Mouse (Mus musculus) urinary bladder, postnatal 4 days (tissue): ENCODE data around the gene Ttc16.

ENCODE experiments used
- DNase-seq, 2 experiments: peaks; one replicate each; pipeline ENCODE4 v3.0.0; 2021 to 2022; ENCODE audit warnings: low spot score in 2 of 2

Ttc16 gene

DNA sequence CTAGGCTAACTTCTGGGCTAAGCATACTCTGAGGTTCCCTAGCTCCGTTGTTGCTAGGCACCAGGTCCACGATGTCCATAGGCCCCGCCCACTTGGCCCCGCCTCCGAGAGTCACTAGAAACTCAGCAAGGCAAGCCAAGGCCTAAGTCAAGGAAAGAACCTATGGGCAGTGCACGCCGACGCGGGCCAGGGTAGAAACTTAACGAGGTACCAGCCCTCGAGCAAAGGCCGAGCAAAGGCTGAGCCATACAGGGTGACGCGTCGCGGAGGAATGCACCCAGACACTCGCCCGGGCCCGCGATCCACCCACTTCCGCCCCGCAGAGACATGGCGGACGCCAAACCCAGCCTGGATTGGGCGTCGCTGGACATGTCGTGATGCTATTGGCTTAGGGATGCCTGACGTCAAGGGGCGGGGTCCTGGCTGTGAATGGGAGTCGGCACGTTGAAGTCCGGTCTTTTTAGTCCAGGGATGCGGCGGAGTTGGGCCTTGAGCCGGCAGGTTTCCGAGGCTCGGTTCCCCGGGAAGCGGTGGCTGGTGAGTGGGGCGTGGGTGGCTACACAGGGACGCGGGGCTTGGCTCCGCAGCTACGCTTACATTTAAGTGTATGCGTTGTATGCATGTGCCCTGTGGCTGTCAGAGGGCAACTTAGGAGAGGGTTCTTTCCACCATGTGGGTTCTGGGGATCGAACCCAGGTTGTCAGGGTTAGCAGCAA, at the start of gene Ttc16, which contains the start of gene Ptrh1:
Ttc16 (minus strand) TSS at position 275 of the 716 bp plus-strand sequence.
Ptrh1 (plus strand) TSS at position 428 of the 716 bp plus-strand sequence.
- DNase-seq = peak; percentile 96 to 98

- no peak for DNase-seq
Observed at GRCm38 (mm10) chr2:32824778-32825177, 49.3 kb upstream of the Ttc16 start.

- DNase-seq = no peak
Observed at GRCm38 (mm10) chr2:32824181-32824580, 48.7 kb upstream of the Ttc16 start.

DNA sequence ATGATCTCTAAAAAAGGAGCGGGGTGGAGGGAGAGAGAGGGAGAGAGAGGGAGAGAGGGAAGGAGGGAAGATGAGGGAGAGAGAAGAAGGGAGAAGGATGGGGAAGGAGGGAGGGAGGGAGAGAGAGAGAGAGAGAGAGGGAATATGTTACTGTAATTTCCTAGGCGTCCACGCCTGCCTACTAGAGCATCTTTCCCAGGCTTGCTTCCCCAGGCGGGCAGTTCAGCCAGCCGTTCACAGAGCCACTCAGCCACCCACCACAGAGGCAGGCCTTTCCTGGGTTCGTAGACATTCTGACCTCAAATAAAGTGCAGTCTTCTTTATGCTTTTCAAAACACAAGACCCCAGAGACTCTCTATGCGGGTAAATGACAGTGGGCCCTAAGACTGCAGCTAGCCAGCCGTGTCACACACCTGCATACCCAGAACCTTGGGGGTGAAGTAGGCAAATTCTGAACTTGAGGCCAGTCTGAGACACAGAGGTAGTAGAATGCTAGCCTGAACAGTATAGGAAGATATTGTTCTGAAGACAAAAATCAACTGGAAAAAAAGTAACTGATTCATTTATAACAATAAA, 48.2 kb upstream of the Ttc16 start:
- no peak for DNase-seq

- no peak for DNase-seq
Observed at GRCm38 (mm10) chr2:32823153-32823552, 47.7 kb upstream of the Ttc16 start.

GRCm38 (mm10) chr2:32822643-32823042, 47.2 kb upstream of the Ttc16 start:
- no peak for DNase-seq

GRCm38 (mm10) chr2:32821041-32821802, 45.8 kb upstream of the Ttc16 start:
- DNase-seq = no peak

DNA sequence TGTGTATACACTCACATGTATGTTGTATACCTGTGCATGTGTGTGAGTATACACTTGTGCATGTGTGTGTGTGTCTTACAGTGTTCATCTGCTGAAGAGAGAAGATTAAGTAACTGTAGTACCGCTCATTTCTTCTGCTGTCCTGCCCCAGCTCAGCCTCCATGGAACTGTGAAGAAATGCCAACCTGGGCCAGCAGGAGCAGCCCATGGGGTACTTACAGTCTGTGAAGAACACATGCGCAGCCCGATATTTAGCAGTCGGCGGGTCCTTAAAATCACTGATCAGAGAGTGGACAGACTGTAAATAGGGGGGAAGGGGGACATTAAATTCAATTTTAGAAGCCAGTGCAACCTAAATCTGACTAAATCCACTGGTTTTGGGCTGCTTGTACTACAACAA, 42.8 kb upstream of the Ttc16 start:
- no peak for DNase-seq

GRCm38 (mm10) chr2:32817589-32817988, 42.2 kb upstream of the Ttc16 start:
- no peak for DNase-seq

DNA sequence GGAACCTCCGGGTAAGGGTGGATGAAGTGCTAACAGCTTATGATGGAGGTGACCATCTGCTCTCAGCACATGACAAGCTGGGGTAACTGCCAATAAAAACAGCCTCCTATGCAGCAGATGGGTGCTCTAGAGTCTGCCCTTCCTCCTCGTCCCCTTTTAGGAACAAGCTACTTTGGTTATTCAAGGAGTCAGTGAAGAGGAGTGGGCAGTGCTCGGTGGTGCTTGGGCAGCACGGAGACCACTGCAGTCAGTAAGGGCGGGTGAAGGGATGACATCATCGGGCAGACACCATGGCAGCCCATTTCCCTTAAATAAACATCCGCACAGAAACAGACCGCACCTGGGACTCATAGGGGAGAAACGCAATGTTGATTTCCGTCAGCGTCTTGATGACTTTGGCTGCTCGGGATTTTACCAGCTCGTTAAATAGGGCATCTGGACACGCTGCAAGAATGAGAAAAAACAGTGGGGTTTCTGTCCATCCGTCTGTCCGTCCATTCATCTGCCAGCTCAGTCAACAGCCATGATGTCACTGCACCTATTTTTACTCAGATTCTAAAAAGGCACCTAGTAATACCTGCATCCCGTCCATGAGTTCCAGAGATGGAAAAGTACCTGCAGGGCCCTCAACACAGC, 41.6 kb upstream of the Ttc16 start:
- no peak for DNase-seq

- no peak for DNase-seq
Observed at GRCm38 (mm10) chr2:32816497-32816896, 41.1 kb upstream of the Ttc16 start.

DNA sequence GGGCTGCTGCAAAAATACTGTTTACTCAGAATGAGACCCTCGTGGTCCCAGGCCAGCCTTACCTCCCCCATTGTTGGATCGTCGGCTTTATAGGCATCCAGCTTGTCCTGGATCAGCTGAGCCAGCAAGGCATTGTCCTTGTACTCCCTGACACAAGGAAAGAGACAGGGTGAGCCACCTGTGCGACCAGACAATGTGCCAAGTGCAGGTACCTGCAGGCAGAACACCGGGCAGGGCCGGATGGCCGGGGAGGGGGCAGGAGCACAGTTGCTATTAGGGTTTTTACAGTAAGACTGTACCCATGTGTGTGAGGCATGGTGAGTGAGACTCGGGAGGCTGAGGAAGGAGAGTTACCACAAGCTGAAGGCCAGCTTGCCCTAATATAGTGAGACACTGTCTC, 36.5 kb upstream of the Ttc16 start:
- DNase-seq = no peak

- no peak for DNase-seq
Observed at GRCm38 (mm10) chr2:32808816-32809566, 33.6 kb upstream of the Ttc16 start.

GRCm38 (mm10) chr2:32798251-32798962, 23.0 kb upstream of the Ttc16 start:
- DNase-seq = no peak

DNA sequence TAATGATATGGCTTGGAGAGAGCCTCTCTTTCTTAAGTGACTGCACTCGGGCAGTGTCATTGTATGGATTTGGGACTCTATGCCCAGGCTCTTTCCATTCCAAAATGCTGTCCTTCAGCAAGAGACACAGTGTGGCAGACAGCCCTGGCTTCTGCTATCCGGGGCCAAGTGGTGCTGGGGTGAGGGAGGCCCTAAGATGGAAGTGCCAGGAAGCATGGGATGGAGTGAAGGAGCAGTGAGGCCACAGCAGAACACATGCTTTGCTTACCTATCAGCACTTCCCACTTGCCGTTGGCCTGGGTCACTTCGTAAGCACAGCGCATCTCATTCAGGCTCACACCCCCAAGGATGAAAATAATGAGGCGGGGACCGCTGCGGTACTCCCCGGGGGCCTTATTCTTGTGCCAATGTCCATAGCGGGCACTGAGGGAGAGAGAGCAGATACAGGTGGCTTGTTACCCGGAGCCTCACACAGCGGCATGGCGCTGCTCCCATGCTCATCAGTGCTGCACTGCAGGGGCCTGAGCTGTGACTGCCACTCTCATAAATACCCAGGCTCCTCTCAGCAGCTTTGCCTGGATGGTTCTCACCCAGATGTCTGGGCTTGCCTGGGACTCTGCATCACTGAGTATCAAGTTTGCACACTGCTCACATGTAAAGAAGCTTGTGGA, 20.4 kb upstream of the Ttc16 start:
- DNase-seq = no peak

- peak in 1 of 2 experiments; percentile 52 for DNase-seq
Observed at GRCm38 (mm10) chr2:32791297-32791696, 15.9 kb upstream of the Ttc16 start.

GRCm38 (mm10) chr2:32788581-32788980, 13.1 kb upstream of the Ttc16 start:
- no peak for DNase-seq

GRCm38 (mm10) chr2:32787176-32787575, 11.7 kb upstream of the Ttc16 start:
- no peak for DNase-seq

DNA sequence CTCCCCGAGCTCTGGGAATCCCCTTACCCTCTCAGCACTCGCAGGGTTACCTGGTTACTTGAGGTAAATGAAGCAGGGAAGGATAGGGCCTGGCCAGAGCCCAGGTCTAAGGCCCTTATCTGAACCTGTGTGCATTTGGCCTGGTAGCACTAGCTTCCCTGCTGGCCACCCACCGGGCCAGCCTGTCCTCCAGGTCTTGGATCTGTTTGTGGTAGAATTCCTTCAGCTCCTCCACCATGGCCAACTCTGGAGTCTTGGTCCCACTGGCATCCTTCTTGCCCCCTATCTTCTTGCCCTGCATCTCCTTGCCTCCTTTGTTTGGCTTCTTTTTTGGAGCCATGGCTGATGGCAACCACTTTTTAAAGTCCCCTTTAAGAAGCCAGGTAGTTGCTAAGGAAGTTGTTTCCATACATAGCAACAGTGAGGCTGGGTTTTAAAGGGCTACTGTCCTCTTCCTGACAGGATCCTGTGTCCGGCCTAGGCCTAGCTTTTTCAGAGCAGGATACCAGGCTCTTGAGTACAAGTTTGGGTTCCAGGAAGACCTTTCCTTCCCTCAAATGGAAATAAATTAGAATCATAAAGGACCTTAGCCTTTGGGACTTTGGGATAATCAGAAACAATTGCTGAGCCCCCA, 8.7 kb upstream of the Ttc16 start, which contains the start of gene Cfap157:
Cfap157 (minus strand) TSS at position 381 of the 634 bp plus-strand sequence.
- no peak for DNase-seq

- DNase-seq = no peak
Observed at GRCm38 (mm10) chr2:32781710-32782109, 6.3 kb upstream of the Ttc16 start.
